Mouse (Mus musculus): ENCODE measurements at regions not wholly inside any gene's neighbourhood (a gene's known extent, or its start where the extent isn't known, plus 50 kb on each side); places are given as distances from the start of the nearest gene placed in this dataset.
A peak's percentile ranks its signal among the peaks of the same experiment; 100 is the strongest.

DNA sequence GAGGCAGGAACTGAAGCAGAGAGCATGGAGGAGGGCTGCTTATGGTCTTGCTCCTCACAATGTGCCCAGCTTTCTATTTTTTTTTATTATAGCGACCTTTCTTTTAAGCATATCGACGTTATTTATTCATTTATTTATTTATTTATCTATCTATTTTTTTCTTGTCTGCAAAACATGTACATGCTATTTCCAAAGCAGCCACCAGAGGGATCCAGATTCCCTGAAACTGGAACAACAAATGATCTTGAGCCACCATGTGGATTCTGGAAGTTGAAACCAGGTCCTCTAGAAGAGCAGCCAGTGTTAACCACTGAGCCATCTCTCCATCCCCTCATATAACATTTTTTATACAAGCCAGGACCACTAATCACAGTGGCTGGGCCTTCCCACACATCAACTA is 338.1 kb downstream of the Gm21863 start:
- DNase-seq (ENCODE audit: low read depth, low spot score) = peak; percentile 90

DNA sequence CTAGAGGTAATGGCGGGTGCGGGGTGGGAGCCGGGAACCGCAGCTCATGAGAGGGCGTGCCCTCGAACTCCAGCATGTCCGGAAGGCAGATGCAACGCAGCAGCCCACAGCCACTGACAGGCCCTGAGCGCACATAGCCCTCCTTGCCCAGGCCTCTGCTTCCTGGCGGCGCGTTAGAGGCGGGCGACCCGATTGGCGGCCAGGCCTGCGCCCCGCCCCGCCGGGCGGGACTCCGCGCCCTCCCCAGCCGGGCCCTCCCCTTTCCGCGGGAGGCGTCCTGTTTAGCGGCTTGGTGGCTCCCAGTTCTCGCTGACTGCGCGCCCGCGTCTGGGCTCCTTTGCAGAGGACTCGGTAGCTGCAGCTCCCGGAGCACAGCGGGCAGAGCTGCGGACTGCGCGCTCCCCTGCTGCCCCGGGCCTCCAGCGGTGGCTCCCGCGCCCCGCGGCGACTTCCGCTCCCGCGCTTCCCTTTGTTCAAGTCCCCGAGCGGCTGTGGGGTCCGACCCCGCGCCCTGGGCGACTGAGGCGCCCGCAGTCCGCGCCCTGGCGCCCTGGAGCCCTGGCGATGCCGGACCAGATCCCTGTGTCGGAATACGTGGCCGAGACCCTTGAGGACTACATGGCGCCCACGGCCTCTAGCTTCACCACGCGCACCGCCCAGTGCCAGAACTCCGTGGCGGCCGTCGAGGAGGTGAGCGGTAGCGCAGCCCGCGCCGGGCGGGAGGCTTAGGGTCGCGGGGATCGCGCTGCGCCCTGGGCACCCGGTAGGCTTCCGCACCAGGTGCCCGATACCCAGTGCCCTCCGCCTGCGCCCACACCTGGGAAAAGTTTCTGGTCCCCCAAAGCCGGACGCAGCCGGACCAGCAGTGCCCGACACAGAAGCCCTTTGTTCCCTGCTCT is 357.9 kb downstream of the Gm21863 start:
- DNase-seq (ENCODE audit: low read depth, low spot score) = peak; percentile 99
